Mouse (Mus musculus) megakaryocyte, embryonic 14.5 days (primary cell): ENCODE data around the gene S1pr4.

Experiments used
- FLI1 ChIP-seq: IDR thresholded peaks from 2 replicates; pipeline ENCODE4 v1.6.1; 2012; ENCODE audit warnings: low read length, inconsistent platforms, mixed read lengths
- GATA1 ChIP-seq: IDR thresholded peaks from 3 replicates; pipeline ENCODE4 v1.6.1; 2012; ENCODE audit warnings: mixed read lengths, low read length, inconsistent platforms, borderline replicate concordance

DNA sequence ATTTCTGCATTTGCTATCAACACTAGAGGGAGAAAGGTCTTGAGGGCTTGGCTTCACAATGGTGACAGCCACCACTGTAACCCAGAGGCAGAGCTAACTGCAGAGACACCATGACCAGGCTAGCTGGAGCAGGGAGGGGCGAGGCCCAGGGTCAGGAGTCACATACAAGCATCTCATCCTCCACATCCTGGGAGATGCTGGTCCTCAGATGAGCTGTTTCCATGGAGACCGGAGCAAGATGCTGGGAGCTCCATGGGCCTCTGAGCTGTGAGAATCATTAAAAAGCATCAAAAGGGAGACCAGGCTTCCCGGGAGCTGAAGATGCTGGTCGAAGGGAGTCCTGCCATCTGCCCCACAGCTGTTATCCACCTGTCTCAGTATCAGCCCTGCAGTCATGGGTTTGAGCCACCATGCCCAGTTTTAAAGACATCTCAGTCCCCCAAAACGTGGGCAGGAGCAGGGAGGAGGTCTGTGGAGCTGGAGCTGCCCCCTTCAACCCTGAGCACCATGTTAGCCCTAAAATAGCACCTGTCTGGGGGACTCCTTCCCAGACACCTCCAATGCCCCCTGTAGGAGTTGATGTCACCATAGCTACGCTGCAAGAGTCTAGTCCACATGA, 15.4 kb downstream of the S1pr4 start:
- TF ChIP-seq GATA1 = no peak
- no peak for TF ChIP-seq FLI1
